Mouse (Mus musculus): ENCODE measurements around the gene Il6ra.
A peak's percentile ranks its signal among the peaks of the same experiment; 100 is the strongest.

Il6ra gene

GRCm38 (mm10) chr3:89847596-89847995 lies 65.4 kb downstream of the Il6ra start:
- DNase-seq, result no peak

DNA sequence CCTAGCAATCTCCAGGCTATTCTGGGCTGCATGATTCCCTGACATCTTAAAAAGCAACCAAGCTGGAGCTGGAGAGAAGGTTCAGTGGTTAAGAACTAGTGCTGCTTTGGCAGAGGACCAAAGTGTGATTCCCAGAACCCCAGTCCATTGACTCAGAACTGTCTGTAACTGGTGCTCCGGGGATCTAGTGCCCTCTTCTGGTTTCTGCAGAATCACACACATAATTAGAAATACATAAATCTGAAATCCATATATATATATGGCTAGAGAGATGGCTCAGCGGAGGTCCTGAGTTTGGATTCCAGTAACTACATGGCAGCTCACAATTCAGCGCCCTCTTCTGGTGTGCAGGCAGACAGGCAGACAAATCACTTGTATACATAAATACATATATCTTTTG lies 65.9 kb downstream of the Il6ra start:
- no peak for DNase-seq

DNA sequence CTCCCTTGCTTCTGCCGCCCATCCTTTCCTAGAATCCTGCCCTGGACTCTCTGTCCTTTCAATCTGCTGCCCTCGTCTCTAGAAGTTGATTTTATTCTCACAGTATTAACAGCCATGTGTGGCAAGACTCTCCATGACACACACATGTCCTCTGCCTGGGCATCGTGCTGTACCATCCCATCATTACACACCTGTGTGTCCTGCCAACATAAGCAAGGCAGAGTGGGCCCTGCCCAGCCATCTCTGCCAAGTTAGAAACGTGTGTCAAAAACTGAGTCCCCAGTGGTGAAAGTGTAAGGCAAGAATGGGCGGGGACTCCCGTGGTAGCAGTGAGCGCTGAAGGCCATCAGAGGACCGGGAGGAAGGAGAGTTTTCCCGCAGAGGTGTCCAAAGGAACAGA lies 67.2 kb downstream of the Il6ra start:
- no peak for DNase-seq

GRCm38 (mm10) chr3:89843148-89843547 lies 69.8 kb downstream of the Il6ra start:
- DNase-seq, result peak in 1 of 2 experiments; percentile 31

GRCm38 (mm10) chr3:89842258-89842657 lies 70.7 kb downstream of the Il6ra start:
- DNase-seq, result peak; percentile 48 to 55

DNA sequence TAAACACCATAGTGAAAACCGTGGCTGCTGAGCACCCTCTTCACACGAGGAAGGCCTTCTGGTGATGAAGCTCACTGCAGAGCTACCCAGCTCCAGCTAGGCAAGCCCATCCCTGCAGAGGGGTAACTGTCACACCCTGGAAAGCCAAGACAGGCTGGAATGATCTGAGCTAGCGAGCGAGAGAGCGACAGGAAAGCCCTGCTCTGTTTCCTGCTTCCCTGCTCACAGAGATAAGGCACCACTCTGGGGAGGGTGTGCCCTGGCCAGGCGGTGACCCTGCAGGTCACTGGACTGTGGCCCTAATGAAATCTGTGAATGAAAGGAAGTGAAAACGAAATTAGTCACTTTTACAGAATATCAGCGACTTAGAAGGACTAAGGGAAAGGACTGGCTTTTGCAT lies 77.6 kb downstream of the Il6ra start:
- no peak for DNase-seq

DNA sequence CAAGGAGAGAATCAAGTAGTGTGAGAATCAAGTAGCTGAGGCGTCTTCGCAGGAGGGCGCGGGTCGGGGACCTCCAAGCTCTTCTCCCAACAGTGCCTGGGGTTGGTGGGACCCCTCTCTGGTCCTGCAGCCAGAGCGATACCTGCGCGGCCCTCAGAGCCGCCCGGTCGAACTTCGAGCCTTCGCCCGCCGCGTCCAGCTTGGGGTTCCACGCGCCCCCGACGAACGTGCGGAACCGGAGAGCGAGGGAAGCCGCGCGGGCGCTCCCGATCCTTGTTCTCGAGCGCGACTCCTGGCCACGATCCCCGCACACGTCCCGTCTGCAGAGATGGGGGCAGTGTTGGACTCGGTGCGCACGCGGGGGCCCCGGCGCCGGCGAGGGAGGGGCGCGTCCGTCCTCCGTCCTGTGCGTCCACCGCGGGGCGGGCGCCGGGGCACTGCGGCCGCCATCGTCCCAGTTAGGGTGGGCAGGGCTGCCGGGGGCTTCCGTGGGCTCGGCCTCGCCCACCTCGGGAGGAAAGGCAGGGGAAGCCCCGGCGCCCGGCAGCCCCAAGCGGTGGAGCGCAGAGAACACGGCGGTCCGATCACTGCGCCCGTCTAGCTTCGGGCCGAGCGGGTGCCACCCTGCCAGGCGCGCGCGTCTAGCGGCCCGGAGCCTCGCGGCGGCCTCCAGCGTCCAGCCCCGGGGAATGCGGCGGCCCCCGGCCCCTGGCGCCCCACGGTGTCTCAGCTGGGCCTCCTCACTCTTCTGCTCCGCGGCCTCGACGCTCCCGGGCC lies 82.0 kb downstream of the Il6ra start, which contains the start of gene She:
Gene She, plus strand, starts transcription at position 556 of the 777 bp plus-strand sequence.
- DNase-seq, result no peak

DNA sequence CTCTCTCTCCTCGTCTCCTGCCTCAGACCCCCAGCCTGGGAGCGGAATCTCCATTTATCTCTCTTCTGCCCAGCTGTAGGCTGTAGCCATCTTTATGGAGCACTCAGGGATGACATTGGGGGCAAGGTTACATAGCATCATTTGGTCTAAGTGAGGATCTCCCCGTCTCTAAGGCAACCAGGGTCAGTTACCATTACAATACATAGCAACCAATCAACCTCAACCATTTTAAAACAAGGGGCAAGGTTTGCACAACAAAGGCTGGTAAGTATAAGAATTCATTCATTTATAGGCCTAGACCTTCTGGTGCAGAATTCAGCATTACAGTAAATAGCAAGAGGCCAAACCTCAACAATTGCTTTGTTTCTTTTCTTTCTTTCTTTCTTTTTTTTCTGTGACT lies 86.7 kb downstream of the Il6ra start:
- DNase-seq, result no peak

GRCm38 (mm10) chr3:89823594-89823993 lies 89.4 kb downstream of the Il6ra start:
- no peak for DNase-seq

DNA sequence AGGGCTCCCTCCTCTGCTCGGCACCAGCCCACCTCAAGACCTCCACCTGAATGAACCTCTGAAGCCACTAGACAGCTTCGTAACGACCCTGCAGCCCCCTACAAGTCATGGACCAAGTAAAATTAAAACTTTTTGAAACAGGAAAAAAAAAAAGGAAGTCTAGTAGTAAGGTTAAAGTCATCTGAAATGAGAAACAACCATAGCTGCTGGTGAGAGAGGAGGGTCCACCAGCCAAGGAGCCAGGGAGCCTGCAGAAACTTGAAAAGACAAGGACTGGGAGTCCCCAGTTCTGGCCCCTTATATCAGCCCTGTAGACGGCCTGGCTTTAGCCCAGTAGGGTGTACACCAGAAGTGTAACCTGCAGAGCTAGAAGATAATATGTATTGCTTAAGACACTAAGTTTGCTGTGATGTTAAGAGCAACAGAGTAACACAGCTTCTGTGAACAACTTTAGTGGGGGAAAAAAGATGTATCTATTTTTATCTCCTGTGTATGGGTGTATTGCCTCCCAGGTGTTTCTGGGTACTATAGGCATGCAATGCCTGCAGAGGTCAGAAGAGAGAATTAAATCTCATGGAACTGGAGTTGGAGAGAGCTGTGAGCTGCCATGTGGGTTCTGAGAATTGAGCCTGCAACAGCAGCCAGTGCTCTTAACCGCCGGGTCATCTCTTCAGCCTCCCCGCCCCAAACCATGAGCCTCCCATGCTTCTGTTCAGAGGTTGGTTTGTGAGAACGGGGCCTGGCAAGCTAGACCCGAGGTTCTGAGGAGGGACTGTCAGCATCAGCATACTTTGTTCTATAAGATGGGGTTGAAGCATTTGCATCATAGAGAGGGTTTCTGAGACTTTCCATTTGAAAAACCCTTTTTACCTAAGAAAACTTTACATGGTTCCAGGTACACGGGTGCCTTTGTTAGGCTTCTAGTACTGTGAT lies 91.2 kb downstream of the Il6ra start:
- DNase-seq, result no peak

DNA sequence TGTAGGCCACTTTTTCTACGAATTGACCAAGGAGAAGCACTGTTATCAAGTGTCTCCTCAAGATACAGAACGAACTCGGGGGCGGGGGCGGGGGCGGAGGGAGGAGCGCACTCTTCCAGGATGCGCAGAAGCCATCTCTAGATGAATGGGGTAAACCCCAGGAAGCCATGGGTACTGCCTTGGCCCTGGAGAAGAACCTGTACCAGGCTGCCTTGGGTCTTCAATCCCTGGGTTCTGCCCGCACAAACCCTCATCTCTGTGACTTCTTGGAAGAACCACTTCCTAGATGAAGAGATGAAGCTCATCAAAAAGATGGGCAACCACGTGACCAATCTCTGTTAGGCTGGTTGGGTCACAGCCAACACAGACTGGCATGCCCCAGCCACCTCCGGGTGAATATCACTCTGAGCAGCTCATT lies 91.9 kb downstream of the Il6ra start:
- no peak for DNase-seq

GRCm38 (mm10) chr3:89820311-89821095 lies 92.5 kb downstream of the Il6ra start:
- DNase-seq, result no peak

GRCm38 (mm10) chr3:89819897-89820296 lies 93.1 kb downstream of the Il6ra start:
- peak; percentile 13 to 29 for DNase-seq

DNA sequence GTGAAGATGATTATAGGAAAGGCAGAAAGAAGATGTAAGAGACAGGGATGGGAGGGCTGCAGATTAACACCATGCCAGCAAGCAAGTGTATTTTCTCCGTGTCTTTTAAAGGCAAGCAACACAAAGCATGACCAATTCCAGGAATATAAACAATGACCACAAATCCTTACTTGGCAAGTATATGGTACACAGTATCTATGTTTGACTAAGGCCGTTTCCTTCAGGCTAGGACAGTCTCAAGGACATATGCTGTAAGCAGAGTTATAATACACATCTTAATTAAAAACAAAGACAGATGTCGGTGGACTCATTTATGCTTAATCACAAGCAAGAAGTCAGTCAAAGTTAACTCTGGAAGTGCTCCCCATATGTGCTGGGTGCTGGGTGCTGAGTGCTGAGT lies 94.4 kb downstream of the Il6ra start:
- DNase-seq, result no peak

GRCm38 (mm10) chr3:89817056-89817455 lies 95.9 kb downstream of the Il6ra start:
- peak; percentile 45 to 64 for DNase-seq
